Mouse (Mus musculus): ENCODE measurements around the gene Hal.

Gene Hal

GRCm38 (mm10) chr10:93567841-93568566 lies 79.4 kb downstream of the Hal start:
- no peak for DNase-seq

GRCm38 (mm10) chr10:93568671-93569070 lies 80.1 kb downstream of the Hal start:
- DNase-seq, result no peak

Data from thymus, postnatal 14 days (tissue).